In genomic region chr7:68709319-68709573, GRCm38 (mm10) we compare ENCODE assay signal across 31 mouse cellular contexts. TPM values are rescaled to one million over a fixed set of nuclear protein-coding genes. Genes with fewer than 3 reads are reported as not detected.
DNase-seq lines count a peak whose midpoint lies in the region; ATAC-seq and TF ChIP-seq lines count a peak whose summit lies in the region.
"Had no signal": no experiment of that assay in that cellular context is flagged by ENCODE, and none has a peak within 500 bp of the region (broad histone marks: within the 10 kb centered on the region; RNA-seq: fewer than 3 reads in every experiment).

No protein-coding gene starts in this region.

- no peak overlapping the region for H3K4me2 ChIP-seq in intestine, embryonic 16.5 days (ENCODE audit: low read depth, low read length)
- H3K4me2 ChIP-seq in intestine, embryonic 15.5 days (replicated peaks): no peak overlapping the region
- H3K4me2 ChIP-seq in liver, postnatal 0 days (ENCODE audit: low read depth, low read length): no peak overlapping the region
- H3K4me2 ChIP-seq: embryonic facial prominence, embryonic 13.5 days; forebrain, embryonic 13.5 days; heart, embryonic 12.5 days; heart, embryonic 15.5 days; hindbrain, embryonic 14.5 days had no signal

- TF ChIP-seq CTCF in liver, postnatal 0 days (IDR thresholded peaks at IDR 0.05; ENCODE audit: low read depth): no peak

- no peak overlapping the region for H3K4me3 ChIP-seq in intestine, embryonic 16.5 days (ENCODE audit: low read length)
- H3K4me3 ChIP-seq in intestine, embryonic 15.5 days (replicated peaks): no peak overlapping the region
- H3K4me3 ChIP-seq in liver, postnatal 0 days (ENCODE audit: low read depth, low read length): no peak overlapping the region
- H3K4me3 ChIP-seq: embryonic facial prominence, embryonic 10.5 days; embryonic facial prominence, embryonic 13.5 days; erythroblast, embryonic 14.5 days; forebrain, embryonic 10.5 days; forebrain, embryonic 13.5 days; gastrocnemius, adult 2 months; heart, embryonic 12.5 days; heart, embryonic 15.5 days had no signal

- TF ChIP-seq EP300 in liver, postnatal 0 days (IDR thresholded peaks at IDR 0.05; ENCODE audit: low read depth): no peak

- no peak for DNase-seq in liver, postnatal 0 days
- no peak for DNase-seq in liver
- DNase-seq in yolk sac, embryonic 10.5 days (ENCODE audit: low spot score): peak; percentile 13
- no peak for DNase-seq in c-Kit-positive CD71-positive TER-119-positive erythroid progenitor cells, embryonic 14.5 days (ENCODE audit: low spot score)
- DNase-seq: adrenal gland, postnatal 14 days; B cell, adult 2 months; cerebellum, adult 11-12 months; cerebellum, adult 8-10 months; cerebellum, postnatal 10 days; cerebellum, postnatal 36 days; embryo, embryonic 11 days; forebrain, postnatal 0 days; gastrocnemius, adult 2 months; gastrocnemius, postnatal 14 days; heart, adult 18-20 months; heart, postnatal 14 days; heart, postnatal 4 days had no signal

- H3K36me3 ChIP-seq in intestine, embryonic 16.5 days (ENCODE audit: control insufficient read depth, insufficient read depth, low read length): no peaks in the 10 kb centered on the region
- no peaks in the 10 kb centered on the region for H3K36me3 ChIP-seq in intestine, embryonic 15.5 days
- H3K36me3 ChIP-seq in liver, postnatal 0 days (replicated peaks; ENCODE audit: insufficient read depth, low read length): no peaks in the 10 kb centered on the region
- H3K36me3 ChIP-seq: embryonic facial prominence, embryonic 10.5 days; embryonic facial prominence, embryonic 13.5 days; forebrain, embryonic 10.5 days; G1E; heart, embryonic 12.5 days; heart, embryonic 15.5 days had no signal

- no peak for ATAC-seq in intestine, embryonic 16.5 days
- ATAC-seq in intestine, embryonic 15.5 days: no peak
- peak; percentile 43; the same call in 1 of the 2 replicates for ATAC-seq in liver, postnatal 0 days
- ATAC-seq: forebrain, embryonic 13.5 days; forebrain, postnatal 0 days; hindbrain, postnatal 0 days; inflammation-experienced regulatory T-cells, adult 6 months had no signal

- no peaks in the 10 kb centered on the region for H3K4me1 ChIP-seq in intestine, embryonic 16.5 days (ENCODE audit: control insufficient read depth, insufficient read depth, low read length)
- H3K4me1 ChIP-seq in intestine, embryonic 15.5 days (replicated peaks): no peaks in the 10 kb centered on the region
- H3K4me1 ChIP-seq in liver, postnatal 0 days (ENCODE audit: insufficient read depth): peaks cover 10% of the 10 kb centered on the region
- H3K4me1 ChIP-seq: embryonic facial prominence, embryonic 10.5 days; embryonic facial prominence, embryonic 13.5 days; forebrain, embryonic 10.5 days; forebrain, embryonic 13.5 days; heart, embryonic 12.5 days; heart, embryonic 15.5 days had no signal

- no peak overlapping the region for H3K9ac ChIP-seq in intestine, embryonic 16.5 days (ENCODE audit: low read depth, low read length)
- no peak overlapping the region for H3K9ac ChIP-seq in intestine, embryonic 15.5 days
- H3K9ac ChIP-seq in liver, postnatal 0 days (replicated peaks): no peak overlapping the region
- H3K9ac ChIP-seq: embryonic facial prominence, embryonic 13.5 days; forebrain, embryonic 13.5 days; forebrain, postnatal 0 days; heart, embryonic 12.5 days; heart, embryonic 15.5 days; hindbrain, embryonic 14.5 days had no signal

- no peaks in the 10 kb centered on the region for H3K27me3 ChIP-seq in intestine, embryonic 16.5 days (replicated peaks; ENCODE audit: control insufficient read depth, insufficient read depth, low read length)
- H3K27me3 ChIP-seq in intestine, embryonic 15.5 days (replicated peaks): no peaks in the 10 kb centered on the region
- H3K27me3 ChIP-seq in liver, postnatal 0 days (ENCODE audit: insufficient read depth, low read length): no peaks in the 10 kb centered on the region
- H3K27me3 ChIP-seq: CH12.LX; embryonic facial prominence, embryonic 13.5 days; forebrain, embryonic 13.5 days; heart, embryonic 12.5 days; heart, embryonic 15.5 days had no signal

- H3K9me3 ChIP-seq in intestine, embryonic 16.5 days (ENCODE audit: control insufficient read depth, low read length): no peaks in the 10 kb centered on the region
- H3K9me3 ChIP-seq in intestine, embryonic 15.5 days: no peaks in the 10 kb centered on the region
- H3K9me3 ChIP-seq in liver, postnatal 0 days (ENCODE audit: low read length): no peaks in the 10 kb centered on the region
- H3K9me3 ChIP-seq: embryonic facial prominence, embryonic 10.5 days; embryonic facial prominence, embryonic 13.5 days; forebrain, embryonic 10.5 days; forebrain, embryonic 13.5 days; heart, embryonic 15.5 days had no signal

- peak overlapping the region; percentile 29; the same call in 1 of the 2 replicates for H3K27ac ChIP-seq in intestine, embryonic 16.5 days (ENCODE audit: low read length)
- H3K27ac ChIP-seq in intestine, embryonic 15.5 days: no peak overlapping the region
- peak overlapping the region; percentile 16; the same call in 1 of the 2 replicates for H3K27ac ChIP-seq in liver, postnatal 0 days (ENCODE audit: low read depth)
- H3K27ac ChIP-seq: embryonic facial prominence, embryonic 10.5 days; embryonic facial prominence, embryonic 13.5 days; forebrain, embryonic 10.5 days; forebrain, embryonic 13.5 days; gastrocnemius, adult 2 months; heart, embryonic 15.5 days; hindbrain, embryonic 14.5 days; hindbrain, postnatal 0 days had no signal

- 57% methylated on average over 1 of the region's 1 CpGs for WGBS in intestine, embryonic 16.5 days
- WGBS in intestine, embryonic 15.5 days: 55% methylated on average over 1 of the region's 1 CpGs
- 42% methylated on average over 1 of the region's 1 CpGs for WGBS in liver, postnatal 0 days (ENCODE audit: insufficient replicate concordance)

RNA-seq across cellular contexts. Expression of gene Arrdc4, which starts 39.8 kb away (rescaled TPM):
- polyA plus RNA-seq in intestine, embryonic 16.5 days (2015; fragmentation: Nextera tagmentation; extraction: Ambion mirVana): 30.8 and 35.7 TPM in 2 replicates
- 28.2 and 29.6 TPM in 2 replicates for polyA plus RNA-seq in intestine, embryonic 15.5 days (2015; fragmentation: Nextera tagmentation; extraction: Ambion mirVana)
- 19.9 and 21.6 TPM in 2 replicates for polyA plus RNA-seq in liver, postnatal 0 days (2015; fragmentation: Nextera tagmentation; extraction: Ambion mirVana)
- polyA plus RNA-seq: G1E had no signal
